Mouse (Mus musculus): ENCODE results near the gene Ubald2. TPM values are rescaled to one million over a fixed set of nuclear protein-coding genes. Genes with fewer than 3 reads are reported as not detected.

Ubald2 gene
- 98.8 and 178 TPM in 2 replicates for polyA plus RNA-seq (2012; rRNA removed; ENCODE audit: low replicate concordance)

GRCm38 (mm10) chr11:116433356-116434286 is at the start of gene Ubald2:
Gene Ubald2, plus strand, starts transcription at chr11:116434094.

GRCm38 (mm10) chr11:116412904-116413630 is 20.8 kb upstream of the Ubald2 start, which contains the start of gene Rnf157:
Gene Rnf157, minus strand, starts transcription at chr11:116413032.

GRCm38 (mm10) chr11:116466141-116466540 is 32.2 kb downstream of the Ubald2 start, which contains the start of gene Qrich2:
Gene Qrich2, minus strand, starts transcription at chr11:116466241.

Other genes with a start within 250 kb of the Ubald2 start
- 22.2 and 23.8 TPM in 2 replicates for gene Ten1, start 235.2 kb upstream of the Ubald2 start, polyA plus RNA-seq (2012; rRNA removed; ENCODE audit: low replicate concordance)
- gene Acox1, start 235.0 kb upstream of the Ubald2 start, polyA plus RNA-seq (2012; rRNA removed; ENCODE audit: low replicate concordance) = 109 and 191 TPM in 2 replicates
- gene Evpl, start 196.0 kb upstream of the Ubald2 start, polyA plus RNA-seq (2012; rRNA removed; ENCODE audit: low replicate concordance) = 2.1 and 2.3 TPM in 2 replicates
- gene Srp68, start 159.9 kb upstream of the Ubald2 start, polyA plus RNA-seq (2012; rRNA removed; ENCODE audit: low replicate concordance) = 30.3 and 47.4 TPM in 2 replicates
- gene Galr2, start 153.2 kb upstream of the Ubald2 start, polyA plus RNA-seq (2012; rRNA removed; ENCODE audit: low replicate concordance) = 0.06 and 0.19 TPM in 2 replicates
- 27.4 and 47.5 TPM in 2 replicates for gene Exoc7, start 126.9 kb upstream of the Ubald2 start, polyA plus RNA-seq (2012; rRNA removed; ENCODE audit: low replicate concordance)
- gene Foxj1, start 98.7 kb upstream of the Ubald2 start, polyA plus RNA-seq (2012; rRNA removed; ENCODE audit: low replicate concordance) = 1.7 and 4.5 TPM in 2 replicates
- gene Rnf157, start 21.1 kb upstream of the Ubald2 start, polyA plus RNA-seq (2012; rRNA removed; ENCODE audit: low replicate concordance) = 7.3 TPM in 2 replicates
- 0.27 and 0.59 TPM in 2 replicates for gene Qrich2, start 32.1 kb downstream of the Ubald2 start, polyA plus RNA-seq (2012; rRNA removed; ENCODE audit: low replicate concordance)
- gene Prpsap1, start 60.1 kb downstream of the Ubald2 start, polyA plus RNA-seq (2012; rRNA removed; ENCODE audit: low replicate concordance) = 72.4 and 102 TPM in 2 replicates
- gene Sphk1, start 96.8 kb downstream of the Ubald2 start, polyA plus RNA-seq (2012; rRNA removed; ENCODE audit: low replicate concordance) = 7.0 and 7.6 TPM in 2 replicates
- gene Ube2o, start 147.4 kb downstream of the Ubald2 start, polyA plus RNA-seq (2012; rRNA removed; ENCODE audit: low replicate concordance) = 20.3 and 21.6 TPM in 2 replicates
- not detected in 2 replicates for gene Aanat, start 152.3 kb downstream of the Ubald2 start, polyA plus RNA-seq (2012; rRNA removed; ENCODE audit: low replicate concordance)
- gene Rhbdf2, start 192.9 kb downstream of the Ubald2 start, polyA plus RNA-seq (2012; rRNA removed; ENCODE audit: low replicate concordance) = 51.0 and 65.9 TPM in 2 replicates
- 1.5 and 2.2 TPM in 2 replicates for gene Prcd, start 219.4 kb downstream of the Ubald2 start, polyA plus RNA-seq (2012; rRNA removed; ENCODE audit: low replicate concordance)
- 58.5 and 87.0 TPM in 2 replicates for gene Cygb, start 220.2 kb downstream of the Ubald2 start, polyA plus RNA-seq (2012; rRNA removed; ENCODE audit: low replicate concordance)